In genomic region chr14:30716051-30716952, GRCm38 (mm10) we compare ENCODE assay signal across 8 mouse cellular contexts. TPM values are rescaled to one million over a fixed set of nuclear protein-coding genes. Genes with fewer than 3 reads are reported as not detected.
A peak's percentile ranks its signal among the peaks of the same experiment; 100 is the strongest.
DNase-seq lines count a peak whose midpoint lies in the region; ATAC-seq lines count a peak whose summit lies in the region.

No protein-coding gene starts in this region.

- peak; percentile 54 for DNase-seq in MN1 (ENCODE audit: low spot score)
- DNase-seq in cerebellum, adult 11 months = peak; percentile 67
- peak; percentile 55 for DNase-seq in forebrain, embryonic 14.5 days (ENCODE audit: low spot score)
- peak; percentile 71 to 77 for DNase-seq in heart, postnatal 14 days
- DNase-seq in kidney, postnatal 4 days = peak; percentile 72 to 80
- DNase-seq in lung, postnatal 10 days = peak; percentile 64
- peak; percentile 36 for DNase-seq in ovary, postnatal 10 days (ENCODE audit: low spot score)
- DNase-seq in thymus, postnatal 4 days = peak; percentile 75

- H3K36me3 ChIP-seq in forebrain, embryonic 14.5 days (ENCODE audit: control insufficient read depth, insufficient read depth, low read length) = no peaks in the 10 kb centered on the region

- intact Hi-C loops in heart, postnatal 14 days (cut with DNase I) = no loop called here

- H3K4me2 ChIP-seq in forebrain, embryonic 14.5 days (ENCODE audit: low read length) = peak overlapping the region; percentile 68

- peak overlapping the region; percentile 97 for H3K27ac ChIP-seq in forebrain, embryonic 14.5 days (ENCODE audit: low read depth, low read length)

- peak; percentile 59 for ATAC-seq in forebrain, embryonic 14.5 days

- H3K9me3 ChIP-seq in forebrain, embryonic 14.5 days (replicated peaks; ENCODE audit: control insufficient read depth, low read length) = no peaks in the 10 kb centered on the region

- H3K27me3 ChIP-seq in forebrain, embryonic 14.5 days (replicated peaks; ENCODE audit: control insufficient read depth, insufficient read depth, low read length) = no peaks in the 10 kb centered on the region; the same call in 1 of the 2 replicates

- WGBS in forebrain, embryonic 14.5 days = under 1% methylated on average over 83 of the region's 106 CpGs

- H3K4me3 ChIP-seq in forebrain, embryonic 14.5 days (ENCODE audit: low read depth, low read length) = peak overlapping the region; percentile 94

- peak overlapping the region; percentile 88 for H3K9ac ChIP-seq in forebrain, embryonic 14.5 days (ENCODE audit: low read length)

- H3K4me1 ChIP-seq in forebrain, embryonic 14.5 days (ENCODE audit: control insufficient read depth, insufficient read depth, low read length) = peaks cover 2% of the 10 kb centered on the region; the same call in 1 of the 2 replicates

RNA-seq across cellular contexts. Expression of gene Sfmbt1, which starts 1.7 kb away (rescaled TPM):
- 19.7 and 20.5 TPM in 2 replicates for polyA plus RNA-seq in forebrain, embryonic 14.5 days (2014; fragmentation: Nextera tagmentation; extraction: Ambion mirVana)
- total RNA-seq in heart, postnatal 14 days (2021) = 10 to 100 TPM; 11.6 to 12.9 TPM

Comparison
In these comparisons a context has a peak if more than half of its experiments do, and no peak if none do; other contexts are left out.
1. Peak in every context shown above with its lines: DNase-seq, ATAC-seq, H3K4me3 ChIP-seq and H3K27ac ChIP-seq.